Mouse (Mus musculus) left cerebral cortex, adult 6 months (tissue): ENCODE data around the gene Atoh1. TPM values are rescaled to one million over a fixed set of nuclear protein-coding genes. Genes with fewer than 3 reads are reported as not detected.

ENCODE experiments used
- long read RNA-seq, 2 experiments: library from polyadenylated mRNA; unstranded; transcript quantifications; one replicate each; pipeline ENCODE4 v2.0.0; 2019 to 2020
- polyA plus RNA-seq: library from polyadenylated mRNA; unstranded; fragments of <200 nt; fragmentation: Nextera tagmentation; gene quantifications from 2 replicates; pipeline ENCODE4 v1.2.3, GENCODE M21; 2021

Atoh1 gene
- not detected in 2 replicates for polyA plus RNA-seq
- long read RNA-seq, experiment 1: 0 reads
- long read RNA-seq, experiment 2: 0 reads

DNA sequence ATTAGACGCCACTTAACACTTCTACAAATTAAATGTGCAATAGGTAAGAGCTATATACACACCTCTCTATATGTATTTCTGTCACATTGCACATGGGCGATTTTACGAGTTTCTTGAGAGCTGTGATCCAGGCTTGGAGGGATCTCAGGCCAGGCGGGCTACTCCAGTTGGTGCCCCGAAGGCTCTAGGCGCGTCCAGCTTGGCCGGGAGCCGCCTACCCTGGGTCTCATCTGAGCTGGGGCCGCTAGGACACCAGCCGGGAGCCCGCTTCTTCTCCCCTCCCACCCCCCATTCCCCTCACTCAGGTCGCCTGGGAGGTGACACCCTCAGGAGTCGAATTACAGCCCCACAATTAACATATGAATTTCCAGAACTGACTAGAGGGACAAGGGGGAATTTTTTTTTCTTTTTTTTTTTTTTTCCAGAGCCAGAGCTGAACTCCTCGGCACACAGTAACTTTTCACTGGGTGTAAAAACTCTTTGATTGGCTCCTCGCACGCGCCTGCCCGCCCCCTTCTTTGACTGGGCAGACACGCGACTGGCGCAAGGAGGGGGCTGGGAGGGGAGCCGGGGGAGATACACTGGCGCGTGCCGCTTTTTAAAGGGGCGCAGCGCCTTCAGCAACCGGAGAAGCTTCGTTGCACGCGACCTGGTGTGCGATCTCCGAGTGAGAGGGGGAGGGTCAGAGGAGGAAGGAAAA lies at the start of gene Atoh1:
TSS of gene Atoh1 (plus strand) at position 627 of the 700 bp plus-strand sequence.

